Mouse (Mus musculus): Measurements from ENCODE around the gene Ccr1l1. TPM values are rescaled to one million over a fixed set of nuclear protein-coding genes. Genes with fewer than 3 reads are reported as not detected.

The Ccr1l1 gene
- polyA plus RNA-seq, 1 experiment from 2014 or later = not detected

GRCm38 (mm10) chr9:123956892-123957291, 21.3 kb downstream of the Ccr1l1 start:
- ATAC-seq (ENCODE audit: insufficient number of reproducible peaks, insufficient read depth, low FRiP score, low TSS enrichment, low read depth) = no peak
- Histone ChIP-seq H3K27me3 (no peaks in the 10 kb centered on the region), H3K36me3 (no peaks in the 10 kb centered on the region), H3K9ac (no peak overlapping the region), H3K4me2 (no peak overlapping the region), H3K9me3 (no peaks in the 10 kb centered on the region), H3K4me1 (no peaks in the 10 kb centered on the region), H3K4me3 (no peak overlapping the region), H3K27ac (no peak overlapping the region)
- WGBS = 68% methylated on average over 1 of the region's 1 CpGs

GRCm38 (mm10) chr9:123953551-123953950, 24.7 kb downstream of the Ccr1l1 start:
- no peak overlapping the region for H3K9ac ChIP-seq
- H3K9me3 ChIP-seq = no peaks in the 10 kb centered on the region
- H3K27ac ChIP-seq = no peak overlapping the region
- ATAC-seq (ENCODE audit: insufficient number of reproducible peaks, insufficient read depth, low FRiP score, low TSS enrichment, low read depth) = no peak
- no peaks in the 10 kb centered on the region for H3K4me1 ChIP-seq
- H3K36me3 ChIP-seq = no peaks in the 10 kb centered on the region
- WGBS = 75% methylated on average over 2 of the region's 2 CpGs
- no peaks in the 10 kb centered on the region for H3K27me3 ChIP-seq
- no peak overlapping the region for H3K4me3 ChIP-seq
- H3K4me2 ChIP-seq = no peak overlapping the region

- WGBS = 92% methylated on average over 1 of the region's 1 CpGs
- H3K36me3 ChIP-seq = no peaks in the 10 kb centered on the region
- no peaks in the 10 kb centered on the region for H3K9me3 ChIP-seq
- no peak overlapping the region for H3K4me2 ChIP-seq
- no peak overlapping the region for H3K27ac ChIP-seq
- H3K4me3 ChIP-seq = no peak overlapping the region
- no peak overlapping the region for H3K9ac ChIP-seq
- no peak for ATAC-seq (ENCODE audit: insufficient number of reproducible peaks, insufficient read depth, low FRiP score, low TSS enrichment, low read depth)
- H3K27me3 ChIP-seq = no peaks in the 10 kb centered on the region
- H3K4me1 ChIP-seq = no peaks in the 10 kb centered on the region
Observed at GRCm38 (mm10) chr9:123951176-123951575, 27.0 kb downstream of the Ccr1l1 start.

- WGBS = 78% methylated on average over 2 of the region's 2 CpGs
- Histone ChIP-seq H3K9ac (no peak overlapping the region), H3K36me3 (no peaks in the 10 kb centered on the region), H3K27me3 (no peaks in the 10 kb centered on the region), H3K4me3 (no peak overlapping the region), H3K9me3 (no peaks in the 10 kb centered on the region), H3K4me1 (no peaks in the 10 kb centered on the region), H3K4me2 (no peak overlapping the region), H3K27ac (no peak overlapping the region)
- no peak for ATAC-seq (ENCODE audit: insufficient number of reproducible peaks, insufficient read depth, low FRiP score, low TSS enrichment, low read depth)
Observed at GRCm38 (mm10) chr9:123949432-123949831, 28.8 kb downstream of the Ccr1l1 start.

DNA sequence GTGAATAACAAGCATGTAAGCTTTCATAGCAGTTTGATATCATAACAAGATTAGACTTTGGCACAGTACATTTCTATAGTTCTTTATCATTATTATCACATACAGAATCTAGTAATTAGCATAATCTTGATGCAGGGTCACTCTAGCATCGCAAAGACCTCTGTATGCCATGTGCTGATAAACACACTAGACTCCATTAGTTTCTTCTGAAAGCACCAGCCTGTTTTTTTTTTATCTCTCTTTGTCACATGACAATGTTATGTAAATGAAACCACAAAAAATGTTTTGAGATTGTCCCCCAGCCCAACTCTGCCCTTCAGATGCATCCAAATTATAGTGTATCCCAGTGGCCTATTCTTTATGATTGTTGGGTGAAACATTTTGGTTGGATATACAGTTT, 30.4 kb downstream of the Ccr1l1 start:
- H3K36me3 ChIP-seq = no peaks in the 10 kb centered on the region
- ATAC-seq (ENCODE audit: insufficient number of reproducible peaks, insufficient read depth, low FRiP score, low TSS enrichment, low read depth) = no peak
- H3K9me3 ChIP-seq = no peaks in the 10 kb centered on the region
- 77% methylated on average over 1 of the region's 1 CpGs for WGBS
- H3K27me3 ChIP-seq = no peaks in the 10 kb centered on the region
- no peaks in the 10 kb centered on the region for H3K4me1 ChIP-seq
- H3K4me3 ChIP-seq = no peak overlapping the region
- H3K9ac ChIP-seq = no peak overlapping the region
- no peak overlapping the region for H3K27ac ChIP-seq
- no peak overlapping the region for H3K4me2 ChIP-seq

GRCm38 (mm10) chr9:123942025-123942424, 36.2 kb downstream of the Ccr1l1 start:
- WGBS = 83% methylated on average over 3 of the region's 3 CpGs

GRCm38 (mm10) chr9:123941316-123941715, 36.9 kb downstream of the Ccr1l1 start:
- no peak overlapping the region for H3K4me3 ChIP-seq
- H3K27me3 ChIP-seq = no peaks in the 10 kb centered on the region
- H3K27ac ChIP-seq = no peak overlapping the region
- H3K4me2 ChIP-seq = no peak overlapping the region
- H3K4me1 ChIP-seq = no peaks in the 10 kb centered on the region
- H3K9ac ChIP-seq = no peak overlapping the region
- ATAC-seq (ENCODE audit: insufficient number of reproducible peaks, insufficient read depth, low FRiP score, low TSS enrichment, low read depth) = no peak
- 81% methylated on average over 2 of the region's 2 CpGs for WGBS
- H3K36me3 ChIP-seq = no peaks in the 10 kb centered on the region
- H3K9me3 ChIP-seq = no peaks in the 10 kb centered on the region

More at GRCm38 (mm10) chr9:123942025-123942424, 36.2 kb downstream of the Ccr1l1 start:
- Histone ChIP-seq H3K4me3 (no peak overlapping the region), H3K9ac (no peak overlapping the region), H3K4me1 (no peaks in the 10 kb centered on the region), H3K27me3 (no peaks in the 10 kb centered on the region), H3K36me3 (no peaks in the 10 kb centered on the region), H3K4me2 (no peak overlapping the region), H3K9me3 (no peaks in the 10 kb centered on the region), H3K27ac (no peak overlapping the region)
- ATAC-seq (ENCODE audit: insufficient number of reproducible peaks, insufficient read depth, low FRiP score, low TSS enrichment, low read depth) = no peak

- no peak overlapping the region for H3K4me2 ChIP-seq
- H3K9ac ChIP-seq = no peak overlapping the region
- no peaks in the 10 kb centered on the region for H3K36me3 ChIP-seq
- no peak overlapping the region for H3K4me3 ChIP-seq
- H3K9me3 ChIP-seq = no peaks in the 10 kb centered on the region
- no peak for ATAC-seq (ENCODE audit: insufficient number of reproducible peaks, insufficient read depth, low FRiP score, low TSS enrichment, low read depth)
- H3K27me3 ChIP-seq = no peaks in the 10 kb centered on the region
- no peaks in the 10 kb centered on the region for H3K4me1 ChIP-seq
- no peak overlapping the region for H3K27ac ChIP-seq
Observed at GRCm38 (mm10) chr9:123940628-123941027, 37.6 kb downstream of the Ccr1l1 start.

GRCm38 (mm10) chr9:123940168-123940567, 38.0 kb downstream of the Ccr1l1 start:
- H3K27ac ChIP-seq = no peak overlapping the region
- H3K27me3 ChIP-seq = no peaks in the 10 kb centered on the region
- no peaks in the 10 kb centered on the region for H3K36me3 ChIP-seq
- no peak for ATAC-seq (ENCODE audit: insufficient number of reproducible peaks, insufficient read depth, low FRiP score, low TSS enrichment, low read depth)
- no peaks in the 10 kb centered on the region for H3K9me3 ChIP-seq
- no peak overlapping the region for H3K9ac ChIP-seq
- H3K4me3 ChIP-seq = no peak overlapping the region
- WGBS = 70% methylated on average over 1 of the region's 1 CpGs
- no peak overlapping the region for H3K4me2 ChIP-seq
- H3K4me1 ChIP-seq = no peaks in the 10 kb centered on the region

DNA sequence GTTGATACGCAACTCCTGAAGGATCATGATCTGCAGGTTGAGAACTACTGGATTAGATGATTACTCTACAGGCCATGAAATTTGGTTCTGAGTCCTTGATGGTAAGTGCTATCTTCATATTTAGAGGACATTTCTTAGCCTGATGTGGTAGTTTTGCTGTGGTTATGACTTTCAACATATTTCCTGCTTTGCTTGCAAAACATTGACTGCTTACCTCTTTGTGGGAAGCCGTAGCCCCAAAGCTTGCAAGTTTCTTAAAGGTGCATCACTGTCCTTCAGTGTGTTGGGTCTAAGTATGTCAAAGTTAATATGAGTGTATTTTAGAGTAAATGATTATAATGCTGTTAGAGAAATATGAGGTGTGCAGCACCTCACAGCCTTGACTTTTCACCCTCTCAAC, 40.2 kb downstream of the Ccr1l1 start:
- 93% methylated on average over 2 of the region's 2 CpGs for WGBS

DNA sequence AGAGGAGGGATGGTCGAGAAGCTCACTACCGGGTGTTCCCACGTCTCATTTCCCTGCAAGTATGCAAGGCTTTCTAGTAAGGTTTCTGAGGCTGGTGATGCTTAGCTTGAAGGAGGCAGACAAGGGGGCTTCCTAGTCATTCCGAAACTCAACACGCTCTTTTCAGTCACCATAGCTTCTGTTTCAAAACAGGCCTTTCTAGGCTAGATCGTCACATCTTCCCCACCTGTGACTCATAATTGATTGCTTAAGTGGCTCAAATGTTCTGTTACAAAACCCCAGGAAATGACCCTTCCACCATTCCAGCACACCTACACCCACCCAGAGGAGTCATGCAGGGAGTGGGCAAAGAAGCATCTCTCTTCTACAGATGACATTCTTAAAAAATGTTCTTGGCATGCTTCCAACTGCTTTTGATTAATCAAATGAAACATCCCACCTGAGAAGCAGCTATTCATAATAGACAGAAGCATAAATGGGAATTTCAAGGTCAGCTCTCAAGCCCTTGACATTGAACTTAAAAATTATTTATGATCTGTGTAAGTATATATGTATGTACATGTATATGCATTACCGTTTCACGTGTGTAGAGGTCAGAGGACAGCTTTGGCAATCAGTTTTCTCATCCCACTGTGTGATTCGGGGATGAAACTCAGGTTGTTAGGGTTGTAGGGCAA, 41.5 kb downstream of the Ccr1l1 start:
- no peak overlapping the region for H3K9ac ChIP-seq
- no peak for ATAC-seq (ENCODE audit: insufficient number of reproducible peaks, insufficient read depth, low FRiP score, low TSS enrichment, low read depth)
- H3K27me3 ChIP-seq = no peaks in the 10 kb centered on the region
- H3K4me1 ChIP-seq = no peaks in the 10 kb centered on the region
- no peak overlapping the region for H3K4me2 ChIP-seq
- H3K27ac ChIP-seq = no peak overlapping the region
- H3K9me3 ChIP-seq = no peaks in the 10 kb centered on the region
- no peak overlapping the region for H3K4me3 ChIP-seq
- WGBS = 86% methylated on average over 9 of the region's 9 CpGs
- no peaks in the 10 kb centered on the region for H3K36me3 ChIP-seq

More for the DNA sequence above, 40.2 kb downstream of the Ccr1l1 start:
- H3K27me3 ChIP-seq = no peaks in the 10 kb centered on the region
- H3K4me2 ChIP-seq = no peak overlapping the region
- H3K9ac ChIP-seq = no peak overlapping the region
- no peak overlapping the region for H3K27ac ChIP-seq
- H3K4me3 ChIP-seq = no peak overlapping the region
- no peaks in the 10 kb centered on the region for H3K9me3 ChIP-seq
- H3K4me1 ChIP-seq = no peaks in the 10 kb centered on the region
- ATAC-seq (ENCODE audit: insufficient number of reproducible peaks, insufficient read depth, low FRiP score, low TSS enrichment, low read depth) = no peak
- no peaks in the 10 kb centered on the region for H3K36me3 ChIP-seq

GRCm38 (mm10) chr9:123935776-123936175, 42.4 kb downstream of the Ccr1l1 start:
- Histone ChIP-seq H3K36me3 (no peaks in the 10 kb centered on the region), H3K9ac (no peak overlapping the region), H3K9me3 (no peaks in the 10 kb centered on the region), H3K4me3 (no peak overlapping the region), H3K4me2 (no peak overlapping the region), H3K27ac (no peak overlapping the region), H3K27me3 (no peaks in the 10 kb centered on the region), H3K4me1 (no peaks in the 10 kb centered on the region)
- 87% methylated on average over 5 of the region's 5 CpGs for WGBS
- no peak for ATAC-seq (ENCODE audit: insufficient number of reproducible peaks, insufficient read depth, low FRiP score, low TSS enrichment, low read depth)
